Mouse (Mus musculus) T-helper 2 cell (primary cell): Measurements from ENCODE around the gene Prdx1.
"Not testable (repeated sequence)": the region's sequence is repeated elsewhere in the genome, so short reads cannot be mapped to it uniquely, and the experiment has no call there.

Source experiments
- in situ Hi-C: fragments of 300-600 bp; cut with MboI, MseI; formaldehyde crosslinking; loops from one replicate; pipeline ENCODE4 v1.15.1; 2025; ENCODE audit warnings: high pct_unique_total_duplicates

The Prdx1 gene

GRCm38 (mm10) chr4:116685402-116686061 lies at the start of gene Prdx1:
Gene Prdx1 (plus strand): TSS chr4:116685544.
- in situ Hi-C loops: no loop called here

- in situ Hi-C loops: no loop called here
Measured at GRCm38 (mm10) chr4:116638821-116639220, 46.5 kb upstream of the Prdx1 start.

DNA sequence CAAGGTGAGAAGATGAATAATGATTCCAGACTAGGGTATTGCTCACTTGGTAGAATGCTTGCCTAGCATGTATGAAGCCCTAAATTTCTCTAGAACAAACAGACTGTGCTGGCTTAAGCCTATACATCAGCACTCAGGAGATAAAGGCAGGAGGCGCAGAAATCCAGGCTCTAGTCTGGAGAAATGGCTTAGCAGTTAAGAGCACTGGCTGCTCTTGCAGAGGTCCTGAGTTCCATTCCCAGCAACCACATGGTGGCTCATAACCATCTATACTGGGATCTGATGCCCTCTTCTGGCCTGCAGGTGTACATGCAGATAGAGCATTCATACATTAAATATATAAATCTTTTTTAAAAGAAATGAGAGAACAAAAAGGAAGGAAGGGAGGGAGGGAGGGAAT lies 43.3 kb upstream of the Prdx1 start:
- in situ Hi-C loops: no loop called here

DNA sequence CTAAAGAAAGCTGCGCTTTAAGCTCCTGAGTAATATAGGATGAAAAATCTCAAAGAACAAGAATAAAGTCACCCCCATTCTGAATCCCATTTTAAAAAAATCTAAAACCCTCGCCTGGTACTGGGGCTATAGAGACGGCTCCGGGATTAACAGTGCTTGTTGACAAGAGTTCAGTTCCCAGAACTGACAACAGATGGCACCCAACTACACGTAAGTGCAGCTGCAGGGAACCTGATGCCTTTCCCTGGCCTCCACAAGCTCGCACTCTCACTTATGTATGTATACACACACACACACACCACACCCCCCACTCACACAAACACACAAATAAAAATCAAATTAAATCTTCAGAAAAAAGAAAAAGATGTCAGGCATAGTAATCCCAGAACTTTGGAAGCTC lies 41.0 kb upstream of the Prdx1 start:
- in situ Hi-C loops: no loop called here

GRCm38 (mm10) chr4:116645624-116646023 lies 39.7 kb upstream of the Prdx1 start:
- in situ Hi-C loops: no loop called here

DNA sequence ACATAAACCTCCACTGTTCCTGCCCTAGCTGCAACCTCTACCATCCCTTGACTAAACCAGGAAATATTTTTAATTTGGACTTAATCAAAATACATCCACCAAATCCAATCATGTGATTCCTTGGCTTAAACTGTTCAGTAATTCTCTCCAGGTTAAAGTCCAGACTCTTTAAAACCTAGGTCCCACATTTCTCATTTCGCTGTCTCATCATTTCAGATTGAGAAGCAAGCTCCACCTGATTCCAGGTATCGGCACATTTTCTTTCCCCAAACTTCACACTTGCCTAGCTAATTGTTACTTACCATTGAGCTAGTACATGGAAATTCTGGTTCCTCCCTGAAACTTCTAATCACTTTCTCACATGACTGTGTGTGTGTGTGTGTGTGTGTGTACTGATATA lies 35.9 kb upstream of the Prdx1 start:
- in situ Hi-C loops: no loop called here

GRCm38 (mm10) chr4:116650365-116650764 lies 35.0 kb upstream of the Prdx1 start:
- in situ Hi-C loops: no loop called here

DNA sequence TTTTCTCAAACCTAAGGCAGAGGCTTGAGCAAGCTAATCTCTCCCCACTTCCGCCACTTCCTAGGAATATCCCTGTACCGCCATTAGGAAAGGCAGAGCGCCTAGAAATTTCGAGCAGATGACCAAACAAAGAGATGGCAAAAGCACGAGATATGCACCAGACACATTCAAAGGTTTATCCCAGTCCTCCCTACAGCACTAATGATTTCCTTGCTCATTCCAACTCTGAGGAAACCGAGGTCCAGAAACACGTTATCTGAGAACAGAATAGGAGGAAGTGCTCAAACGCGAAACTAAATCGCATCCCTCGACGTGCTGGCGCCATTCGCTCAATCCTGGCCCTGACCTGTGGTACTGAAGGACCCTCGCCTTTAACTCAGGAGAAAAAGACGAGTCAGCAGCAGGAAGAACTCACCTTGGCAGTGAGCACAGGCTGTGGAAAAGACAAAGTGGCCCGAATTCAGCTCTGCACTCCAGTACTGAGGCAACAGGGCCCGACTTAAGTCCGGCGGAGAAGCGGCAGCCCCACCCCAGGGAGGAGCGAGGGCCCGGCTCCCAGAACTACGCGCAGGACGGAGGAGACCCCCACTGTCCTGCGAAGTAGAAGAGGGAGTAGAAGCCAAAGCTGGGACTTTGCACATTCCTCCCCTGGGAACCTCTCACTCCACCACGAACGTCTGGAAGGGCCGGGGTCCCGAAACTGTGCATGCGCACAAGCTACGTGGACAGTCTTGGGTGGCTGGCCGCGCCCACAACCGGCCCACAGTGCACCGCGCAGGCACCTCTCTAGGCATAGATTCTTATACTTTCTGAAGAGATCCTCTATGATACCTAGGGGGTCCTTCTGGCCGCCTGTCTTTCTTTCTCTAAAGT lies 34.2 kb upstream of the Prdx1 start, which contains the start of gene Akr1a1:
Gene Akr1a1 (minus strand): TSS at position 757 of the 873 bp plus-strand sequence.
- in situ Hi-C loops: no loop called here

DNA sequence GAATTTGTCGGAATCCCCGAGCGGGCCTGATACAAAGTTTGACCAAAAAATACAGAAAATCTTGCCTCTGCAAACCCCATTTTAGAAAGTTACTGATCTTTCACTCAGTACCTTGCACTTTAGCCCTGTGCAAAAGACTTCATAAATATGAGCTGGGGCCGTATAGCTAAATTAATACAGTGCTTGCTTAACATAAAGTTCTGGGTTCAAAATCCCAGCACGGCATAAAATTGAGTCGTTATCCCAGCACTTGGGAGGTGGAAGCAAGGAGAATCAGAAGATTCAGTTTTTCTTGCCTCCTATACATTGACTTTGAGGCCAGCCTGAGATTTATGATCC lies 33.6 kb upstream of the Prdx1 start:
- in situ Hi-C loops: no loop called here

DNA sequence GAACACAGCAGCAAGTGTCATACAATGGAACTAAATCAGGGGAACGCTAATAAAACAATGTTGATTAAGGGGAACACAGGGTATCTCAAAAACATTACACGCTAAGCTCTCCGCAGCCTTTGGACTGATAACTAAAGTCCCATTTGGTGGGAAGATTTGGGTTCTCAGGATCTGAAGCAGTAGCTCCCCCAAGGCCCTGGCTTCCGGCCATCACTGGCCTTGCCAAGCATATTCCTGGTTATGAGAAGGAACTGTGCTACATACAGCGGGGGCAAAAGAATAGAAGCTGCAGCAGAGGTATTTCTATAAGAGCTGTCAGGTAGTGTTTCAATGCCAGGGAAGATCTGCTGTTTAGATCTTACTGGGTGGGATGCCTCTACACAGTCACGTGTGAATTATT lies 32.1 kb upstream of the Prdx1 start:
- in situ Hi-C loops: no loop called here

DNA sequence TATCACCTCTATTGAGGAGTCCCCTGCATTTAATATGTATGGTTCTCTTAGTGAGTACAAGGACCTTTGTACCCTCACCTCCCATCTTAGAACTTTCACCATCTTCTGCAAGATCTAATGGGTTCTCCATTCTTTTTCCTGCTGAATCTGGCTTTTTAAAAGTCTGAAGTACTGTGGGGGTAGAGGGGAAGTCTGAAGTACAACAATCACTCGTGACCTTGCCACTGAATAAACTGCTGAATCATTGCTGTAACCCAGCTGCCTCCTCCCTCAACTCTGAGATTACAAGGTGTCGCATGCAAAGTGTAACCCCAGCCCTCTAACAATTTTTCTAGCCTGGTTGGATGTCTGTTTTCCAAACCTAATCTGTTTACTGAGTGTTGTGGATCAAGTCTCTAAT lies 30.2 kb upstream of the Prdx1 start:
- in situ Hi-C loops: no loop called here

GRCm38 (mm10) chr4:116655658-116656057 lies 29.7 kb upstream of the Prdx1 start:
- in situ Hi-C loops: no loop called here

GRCm38 (mm10) chr4:116657971-116658370 lies 27.4 kb upstream of the Prdx1 start:
- in situ Hi-C loops: no loop called here

GRCm38 (mm10) chr4:116659474-116659873 lies 25.9 kb upstream of the Prdx1 start:
- in situ Hi-C loops: no loop called here

DNA sequence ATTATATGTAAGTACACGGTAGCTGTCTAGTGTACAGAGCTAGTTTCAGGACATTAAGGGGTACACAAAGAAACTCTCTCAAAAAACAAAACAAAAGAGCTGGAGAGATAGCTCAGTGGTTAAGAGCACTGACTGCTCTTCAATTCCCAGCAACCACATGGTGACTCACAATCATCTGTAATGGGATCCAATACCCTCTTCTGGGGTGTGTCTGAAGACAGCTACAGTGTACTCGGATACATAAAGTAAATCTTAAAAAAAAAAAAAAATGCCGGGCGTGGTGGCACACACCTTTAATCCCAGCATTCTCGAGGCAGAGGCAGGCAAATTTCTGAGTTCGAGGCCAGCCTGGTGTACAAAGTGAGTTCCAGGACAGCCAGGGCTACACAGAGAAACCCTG lies 25.4 kb upstream of the Prdx1 start:
- in situ Hi-C loops: not testable (repeated sequence)

DNA sequence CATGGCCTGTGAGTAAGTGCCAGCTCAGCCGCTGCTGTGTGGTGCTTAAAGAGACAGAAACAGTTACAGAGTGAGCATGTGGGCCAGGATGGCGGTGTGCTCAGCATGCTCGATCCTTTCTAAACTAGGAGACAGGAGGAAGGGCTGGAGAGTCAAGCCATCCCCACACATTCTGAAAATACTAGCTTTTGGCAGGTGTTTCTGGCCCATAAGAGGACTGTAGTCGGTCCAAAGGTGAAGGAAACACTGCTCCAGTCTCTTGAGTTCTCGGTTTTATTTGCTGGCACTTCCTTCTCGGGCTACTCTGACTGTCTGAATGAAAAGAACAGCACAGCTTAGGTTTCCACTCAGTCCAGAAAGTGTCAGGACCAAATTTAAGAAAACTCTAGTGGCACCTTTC lies 24.5 kb upstream of the Prdx1 start:
- in situ Hi-C loops: no loop called here

GRCm38 (mm10) chr4:116661998-116662397 lies 23.3 kb upstream of the Prdx1 start:
- in situ Hi-C loops: no loop called here

- in situ Hi-C loops: no loop called here
Measured at GRCm38 (mm10) chr4:116666625-116667024, 18.7 kb upstream of the Prdx1 start.

GRCm38 (mm10) chr4:116668145-116668544 lies 17.2 kb upstream of the Prdx1 start:
- in situ Hi-C loops: no loop called here

DNA sequence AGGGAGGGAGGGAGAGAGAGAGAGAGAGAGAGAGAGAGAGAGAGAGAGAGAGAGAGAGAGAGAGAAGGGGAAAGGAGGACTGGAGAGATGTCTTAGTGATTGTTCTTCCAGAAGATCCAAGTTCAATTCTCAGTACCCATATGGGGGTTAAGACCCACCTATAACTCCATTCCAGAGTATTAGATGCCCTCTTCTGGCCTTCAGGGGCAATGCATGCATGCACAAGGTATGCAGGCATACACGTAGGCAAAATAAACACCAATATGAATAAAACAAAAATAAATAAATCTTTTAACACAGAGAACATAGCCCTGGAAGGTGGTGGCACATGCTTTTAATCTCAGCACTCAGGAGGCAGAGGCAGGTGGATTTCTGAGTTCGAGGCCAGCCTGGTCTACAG lies 16.1 kb upstream of the Prdx1 start:
- in situ Hi-C loops: no loop called here

- in situ Hi-C loops: no loop called here
Measured at GRCm38 (mm10) chr4:116672785-116673184, 12.6 kb upstream of the Prdx1 start.

GRCm38 (mm10) chr4:116674761-116675160 lies 10.6 kb upstream of the Prdx1 start:
- in situ Hi-C loops: not testable (repeated sequence)

- in situ Hi-C loops: no loop called here
Measured at GRCm38 (mm10) chr4:116676027-116676426, 9.3 kb upstream of the Prdx1 start.
